Comparison of ENCODE assay signal across 10 mouse cellular contexts in genomic region chr4:87774515-87774914, GRCm38 (mm10).
"Had no signal": no experiment of that assay in that cellular context is flagged by ENCODE, and none has a peak within 500 bp of the region (broad histone marks: within the 10 kb centered on the region; RNA-seq: fewer than 3 reads in every experiment).

No protein-coding gene starts in this region.

- H3K27ac ChIP-seq: limb, embryonic 12.5 days; lung, embryonic 15.5 days; neural tube, embryonic 13.5 days had no signal

- H3K9ac ChIP-seq: limb, embryonic 12.5 days; lung, embryonic 15.5 days; neural tube, embryonic 13.5 days had no signal

- H3K9me3 ChIP-seq: limb, embryonic 12.5 days; lung, embryonic 15.5 days; neural tube, embryonic 13.5 days had no signal

- H3K4me1 ChIP-seq: limb, embryonic 12.5 days; neural tube, embryonic 13.5 days had no signal

- H3K27me3 ChIP-seq: limb, embryonic 12.5 days; lung, embryonic 15.5 days; neural tube, embryonic 13.5 days had no signal

- DNase-seq: kidney, adult 18-20 months; kidney, postnatal 14 days; layer of hippocampus, adult 9-11 months; lung, postnatal 14 days; midbrain, embryonic 14.5 days; right cerebral cortex, postnatal 14 days; thymus, postnatal 4 days had no signal

- H3K4me3 ChIP-seq: limb, embryonic 12.5 days; lung, embryonic 15.5 days; neural tube, embryonic 13.5 days had no signal

- H3K4me2 ChIP-seq: limb, embryonic 12.5 days; lung, embryonic 15.5 days; neural tube, embryonic 13.5 days had no signal
